Mouse (Mus musculus): Measurements from ENCODE around the gene Dpep1. TPM values are rescaled to one million over a fixed set of nuclear protein-coding genes. Genes with fewer than 3 reads are reported as not detected.

Dpep1 gene
- total and polyA plus RNA-seq, 3 experiments: 52.8 to 62.4 (median 57.4) TPM

- DNase-seq: no peak
Observed at GRCm38 (mm10) chr8:123248596-123248995, 62.6 kb downstream of the Dpep1 start.

- no peak for DNase-seq
Observed at GRCm38 (mm10) chr8:123250940-123251339, 64.9 kb downstream of the Dpep1 start.

Other genes with a start within 250 kb of the Dpep1 start
- 10 to 100 TPM; 65.4 to 86.9 TPM for gene Ankrd11, start 144.0 kb upstream of the Dpep1 start, total RNA-seq (2021)
- 54.8 and 88.0 TPM in 2 replicates for gene Ankrd11, start 144.0 kb upstream of the Dpep1 start, polyA plus RNA-seq (2012; rRNA removed)
- gene Spg7, start 123.3 kb upstream of the Dpep1 start, total RNA-seq (2021): 10 to 100 TPM; 78.4 to 80.1 TPM
- 246 and 255 TPM in 2 replicates for gene Spg7, start 123.3 kb upstream of the Dpep1 start, polyA plus RNA-seq (2012; rRNA removed)
- 100 to 1,000 TPM; 419 to 701 TPM for gene Rpl13, start 83.9 kb upstream of the Dpep1 start, total RNA-seq (2021)
- gene Rpl13, start 83.9 kb upstream of the Dpep1 start, polyA plus RNA-seq (2012; rRNA removed): 2,347 and 2,800 TPM in 2 replicates
- 1 to 10 TPM; 3.8 to 5.7 TPM for gene Cpne7, start 68.9 kb upstream of the Dpep1 start, total RNA-seq (2021)
- gene Cpne7, start 68.9 kb upstream of the Dpep1 start, polyA plus RNA-seq (2012; rRNA removed): 5.1 and 6.1 TPM in 2 replicates
- gene Sult5a1, start 27.9 kb upstream of the Dpep1 start, total RNA-seq (2021): 10 to 100 TPM in 1 of 2 experiments, 1 to 10 TPM in 1; 7.6 to 10.1 TPM
- 18.8 and 20.4 TPM in 2 replicates for gene Sult5a1, start 27.9 kb upstream of the Dpep1 start, polyA plus RNA-seq (2012; rRNA removed)
- gene Chmp1a, start 26.5 kb downstream of the Dpep1 start, total RNA-seq (2021): 100 to 1,000 TPM; 104 to 107 TPM
- gene Chmp1a, start 26.5 kb downstream of the Dpep1 start, polyA plus RNA-seq (2012; rRNA removed): 102 and 105 TPM in 2 replicates
- 1 to 10 TPM; 1.0 to 6.9 TPM for gene Spata33, start 26.6 kb downstream of the Dpep1 start, total RNA-seq (2021)
- 0.70 and 0.71 TPM in 2 replicates for gene Spata33, start 26.6 kb downstream of the Dpep1 start, polyA plus RNA-seq (2012; rRNA removed)
- gene Cdk10, start 38.6 kb downstream of the Dpep1 start, total RNA-seq (2021): 10 to 100 TPM; 51.0 to 53.6 TPM
- gene Cdk10, start 38.6 kb downstream of the Dpep1 start, polyA plus RNA-seq (2012; rRNA removed): 63.8 and 67.8 TPM in 2 replicates
- gene Spata2l, start 50.0 kb downstream of the Dpep1 start, total RNA-seq (2021): 10 to 100 TPM; 12.3 to 15.6 TPM
- 37.1 and 62.5 TPM in 2 replicates for gene Spata2l, start 50.0 kb downstream of the Dpep1 start, polyA plus RNA-seq (2012; rRNA removed)
- gene Zfp276, start 68.0 kb downstream of the Dpep1 start, total RNA-seq (2021): 10 to 100 TPM; 19.8 to 21.5 TPM
- 45.0 and 45.6 TPM in 2 replicates for gene Zfp276, start 68.0 kb downstream of the Dpep1 start, polyA plus RNA-seq (2012; rRNA removed)
- gene Vps9d1, start 68.1 kb downstream of the Dpep1 start, total RNA-seq (2021): 10 to 100 TPM; 29.4 to 34.0 TPM
- 161 and 188 TPM in 2 replicates for gene Vps9d1, start 68.1 kb downstream of the Dpep1 start, polyA plus RNA-seq (2012; rRNA removed)
- 1 to 10 TPM; 3.6 to 7.2 TPM for gene Fanca, start 132.3 kb downstream of the Dpep1 start, total RNA-seq (2021)
- 8.1 and 10.2 TPM in 2 replicates for gene Fanca, start 132.3 kb downstream of the Dpep1 start, polyA plus RNA-seq (2012; rRNA removed)
- gene Spire2, start 146.5 kb downstream of the Dpep1 start, total RNA-seq (2021): 1 to 10 TPM; 1.4 to 2.6 TPM
- 0.93 and 3.0 TPM in 2 replicates for gene Spire2, start 146.5 kb downstream of the Dpep1 start, polyA plus RNA-seq (2012; rRNA removed)
- 100 to 1,000 TPM; 230 to 235 TPM for gene Tcf25, start 187.5 kb downstream of the Dpep1 start, total RNA-seq (2021)
- gene Tcf25, start 187.5 kb downstream of the Dpep1 start, polyA plus RNA-seq (2012; rRNA removed): 151 and 158 TPM in 2 replicates
- gene Mc1r, start 220.9 kb downstream of the Dpep1 start, total RNA-seq (2021): not detected
- not detected in 2 replicates for gene Mc1r, start 220.9 kb downstream of the Dpep1 start, polyA plus RNA-seq (2012; rRNA removed)
- gene Tubb3, start 225.2 kb downstream of the Dpep1 start, total RNA-seq (2021): 1 to 10 TPM; 2.4 to 8.3 TPM
- gene Tubb3, start 225.2 kb downstream of the Dpep1 start, polyA plus RNA-seq (2012; rRNA removed): 3.8 and 21.1 TPM in 2 replicates
- gene Def8, start 237.3 kb downstream of the Dpep1 start, total RNA-seq (2021): 10 to 100 TPM; 26.0 to 31.7 TPM
- 24.0 and 24.6 TPM in 2 replicates for gene Def8, start 237.3 kb downstream of the Dpep1 start, polyA plus RNA-seq (2012; rRNA removed)

All from adrenal gland, adult 2 months (tissue).